Mouse (Mus musculus) heart, adult 11 months (tissue): ENCODE results near the gene Ciz1.

Experiments
- DNase-seq: peaks from one replicate; pipeline ENCODE4 v3.0.0; 2022

Ciz1 gene

DNA sequence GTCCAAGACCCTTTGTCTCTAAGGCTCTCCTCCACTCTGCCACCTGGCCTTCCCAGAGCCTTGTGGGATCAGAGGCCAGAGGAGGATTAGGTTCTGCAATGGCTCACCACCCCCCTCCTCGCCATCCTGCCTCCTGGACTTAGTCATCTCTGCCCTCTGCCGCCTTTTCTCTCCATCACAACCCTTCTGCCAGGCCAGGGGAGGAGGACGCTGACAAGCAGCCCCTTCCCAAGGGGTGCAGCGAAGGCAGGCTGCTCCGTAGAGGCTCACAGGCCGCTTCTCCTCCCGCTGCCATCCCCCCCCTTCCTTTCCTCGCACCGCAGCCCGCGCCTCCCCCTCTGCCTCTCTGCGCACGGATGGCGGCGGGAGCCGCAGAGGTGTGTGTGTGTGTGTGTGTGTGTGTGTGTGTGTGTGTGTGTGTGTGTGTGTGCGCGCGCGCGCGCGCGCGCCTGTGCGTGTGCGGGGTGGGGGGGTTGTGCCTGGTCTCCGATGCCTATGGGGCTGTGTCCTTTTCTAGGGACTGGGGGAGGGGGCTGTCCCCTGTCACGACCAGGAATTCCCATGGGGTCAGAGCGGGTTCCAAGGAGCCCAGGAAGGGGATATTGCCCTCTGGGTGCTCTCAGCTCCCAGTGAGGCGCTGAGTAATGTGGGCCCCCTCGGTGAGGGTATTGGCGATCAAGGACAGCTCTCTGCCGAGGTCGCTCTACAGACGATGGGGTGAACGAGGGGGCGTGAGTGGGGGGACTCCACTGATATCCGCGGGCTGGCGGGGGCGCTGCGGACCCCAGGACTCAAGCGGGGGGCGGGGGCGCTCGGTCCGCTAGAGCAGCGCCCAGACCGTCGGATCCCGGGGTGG is at the start of gene Ciz1:
Ciz1 (plus strand) TSS at position 177 of the 856 bp plus-strand sequence.
- peak; percentile 96 for DNase-seq

GRCm38 (mm10) chr2:32302952-32303351 is 49.2 kb upstream of the Ciz1 start:
- DNase-seq = peak; percentile 90

DNA sequence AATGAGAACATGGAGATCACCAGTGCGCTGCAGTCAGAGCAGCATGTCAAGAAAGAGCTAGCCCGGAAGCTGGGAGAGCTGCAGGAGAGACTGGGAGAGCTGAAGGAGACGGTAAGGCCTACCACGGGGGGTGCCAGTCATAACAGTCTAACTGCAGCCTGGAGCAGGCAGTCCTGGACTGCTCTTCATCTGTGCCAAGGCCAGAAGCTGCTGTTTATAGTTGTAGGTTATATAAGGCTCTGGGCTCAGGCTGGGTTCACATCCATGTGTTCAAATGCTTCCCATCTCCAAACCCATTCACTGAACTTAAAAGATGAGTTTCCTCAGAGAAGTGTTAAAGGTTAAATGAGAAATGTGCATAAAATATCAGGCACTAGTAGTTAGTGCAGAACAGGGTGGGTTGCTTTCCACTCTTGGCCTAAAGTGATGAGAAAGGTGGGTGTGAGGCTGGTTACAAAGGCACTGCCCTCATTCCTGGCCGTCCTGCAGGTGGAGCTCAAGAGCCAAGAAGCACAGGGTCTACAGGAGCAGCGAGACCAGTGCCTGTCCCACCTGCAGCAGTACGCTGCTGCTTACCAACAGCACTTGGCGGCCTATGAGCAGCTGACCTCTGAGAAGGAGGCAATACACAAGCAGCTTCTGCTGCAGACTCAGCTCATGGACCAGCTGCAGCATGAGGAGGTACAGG is 47.8 kb upstream of the Ciz1 start:
- DNase-seq = peak; percentile 87

- DNase-seq = peak; percentile 91
Observed at GRCm38 (mm10) chr2:32305668-32306067, 46.5 kb upstream of the Ciz1 start.

GRCm38 (mm10) chr2:32306176-32306575 is 46.0 kb upstream of the Ciz1 start:
- DNase-seq = peak; percentile 87

GRCm38 (mm10) chr2:32307247-32307798 is 44.8 kb upstream of the Ciz1 start:
- DNase-seq = peak; percentile 89

GRCm38 (mm10) chr2:32307941-32308760 is 44.0 kb upstream of the Ciz1 start:
- peak; percentile 92 for DNase-seq

- DNase-seq = peak; percentile 89
Observed at GRCm38 (mm10) chr2:32308870-32309568, 43.1 kb upstream of the Ciz1 start.

DNA sequence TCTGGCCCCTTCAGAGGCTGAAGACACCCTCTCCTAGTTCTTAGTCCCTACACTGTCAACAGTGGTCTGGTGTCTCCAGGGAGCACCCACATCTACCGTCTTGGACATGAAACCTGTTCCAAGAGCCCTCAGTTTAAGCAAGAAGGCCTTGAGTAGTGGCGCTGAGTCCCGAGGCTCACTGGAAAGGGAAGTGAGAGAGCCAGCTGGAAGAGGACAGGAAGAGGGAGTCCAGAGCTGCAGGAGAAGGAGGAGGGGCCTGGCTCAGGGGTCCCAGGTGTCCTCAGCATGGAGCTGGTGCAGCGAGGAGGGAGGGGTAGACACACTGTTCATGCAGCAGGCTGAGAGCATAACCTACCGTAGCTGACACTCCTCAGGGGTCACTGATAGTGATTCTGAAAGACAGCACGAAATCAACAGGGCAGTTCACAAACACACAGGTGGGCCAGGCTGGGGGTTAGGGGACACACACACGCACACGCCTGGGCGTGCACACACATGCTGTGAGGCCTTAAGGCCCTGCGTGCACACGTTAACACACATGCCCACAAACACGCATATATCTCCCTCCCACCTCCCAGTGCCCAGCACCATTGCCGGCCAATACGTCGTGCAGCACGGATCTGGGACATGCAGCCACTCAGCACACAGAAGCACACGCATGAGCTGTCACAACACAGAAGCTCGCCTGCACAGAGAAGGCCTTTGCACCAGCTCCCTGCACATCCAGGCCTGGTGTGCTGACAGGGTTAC is 41.9 kb upstream of the Ciz1 start:
- DNase-seq = peak; percentile 95

GRCm38 (mm10) chr2:32311443-32312317 is 40.4 kb upstream of the Ciz1 start:
- DNase-seq = peak; percentile 85

- peak; percentile 98 for DNase-seq
Observed at GRCm38 (mm10) chr2:32312318-32312964, 39.7 kb upstream of the Ciz1 start.

DNA sequence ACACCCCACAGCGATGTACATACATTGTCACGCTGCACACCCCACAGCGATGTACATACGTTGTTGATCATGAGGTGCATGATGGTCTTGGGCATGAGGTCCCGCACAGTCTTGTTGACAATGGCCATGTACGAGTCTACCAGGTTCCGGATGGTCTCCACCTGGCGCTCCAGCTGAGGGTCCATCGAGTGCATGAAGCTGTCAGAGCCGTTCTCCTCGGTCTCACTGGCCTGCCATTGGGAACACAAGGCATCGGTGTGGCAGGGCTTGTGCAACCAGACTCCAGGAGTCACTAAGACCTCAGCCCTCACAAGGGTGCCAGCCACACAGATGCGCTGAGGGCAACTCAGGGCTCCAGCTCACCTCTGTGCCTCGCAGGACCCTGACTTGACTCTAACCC is 37.3 kb upstream of the Ciz1 start:
- DNase-seq = peak; percentile 92

- peak; percentile 97 for DNase-seq
Observed at GRCm38 (mm10) chr2:32315751-32316150, 36.4 kb upstream of the Ciz1 start.

DNA sequence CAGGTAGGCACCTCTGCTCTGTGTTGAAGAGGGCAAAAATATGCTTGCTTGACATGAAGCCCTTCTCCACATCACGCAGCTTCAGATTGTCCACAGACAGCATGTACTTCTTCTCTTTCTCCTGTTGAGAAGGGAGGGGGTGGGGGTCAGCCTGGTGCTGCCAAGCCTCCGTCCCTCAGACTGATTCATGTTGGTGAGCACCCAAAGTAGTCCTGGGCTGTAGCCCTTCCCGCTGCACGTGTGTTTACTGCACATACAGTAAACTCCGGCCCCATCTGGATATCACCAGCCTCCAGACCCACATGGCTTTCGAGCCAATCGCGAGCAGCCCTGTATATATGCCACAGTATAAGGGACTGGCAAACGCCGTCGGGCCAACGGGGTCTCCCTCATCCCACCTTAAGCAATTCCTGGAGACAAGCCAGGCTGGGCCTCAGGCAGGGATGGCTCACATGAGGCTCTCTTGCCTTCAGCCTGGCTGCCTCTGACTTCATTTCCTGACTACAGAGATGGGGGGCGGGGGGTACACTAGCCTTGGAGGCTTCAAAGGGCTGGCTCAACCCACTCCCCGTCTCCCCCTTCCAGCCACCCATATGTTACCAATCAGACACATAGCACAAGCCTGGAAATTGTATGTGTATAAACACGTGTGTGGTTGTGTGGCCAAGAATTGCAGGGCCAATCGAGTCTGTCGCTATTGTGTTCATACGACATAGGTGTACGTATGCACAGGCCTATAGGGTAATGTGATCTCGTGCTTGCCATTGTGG is 35.1 kb upstream of the Ciz1 start:
- DNase-seq = peak; percentile 96

DNA sequence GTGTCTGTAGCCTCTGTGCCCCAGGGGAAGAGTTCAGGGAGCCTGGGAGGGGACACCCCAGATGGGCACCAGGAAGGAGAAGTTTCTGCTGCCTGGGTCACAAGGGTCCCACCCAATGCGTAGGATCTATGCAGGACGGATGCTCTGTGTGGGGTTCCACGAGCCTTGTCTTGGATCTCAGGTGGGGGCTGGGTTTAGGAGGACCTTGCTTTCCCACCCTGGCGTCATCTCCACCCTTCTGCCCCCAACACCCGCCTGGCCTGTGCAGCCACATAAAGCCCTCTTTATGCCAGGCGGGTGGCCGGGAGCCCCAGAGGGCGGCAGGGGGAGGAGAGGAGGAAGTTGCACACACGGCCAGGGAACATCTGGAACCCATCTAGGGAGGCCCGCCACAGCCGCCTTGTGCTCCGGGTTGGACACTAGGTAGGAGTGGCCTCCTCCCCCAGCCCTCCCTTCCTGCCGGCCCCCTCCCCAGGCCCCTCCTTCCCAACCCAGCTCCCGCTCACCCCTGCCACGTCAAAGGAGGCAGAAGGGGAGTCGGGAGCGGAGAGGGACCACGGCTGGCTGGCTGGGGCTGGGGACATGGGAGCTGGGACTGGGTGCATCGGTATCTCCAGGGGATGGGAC is 34.2 kb upstream of the Ciz1 start:
- peak; percentile 99 for DNase-seq

- DNase-seq = no peak
Observed at GRCm38 (mm10) chr2:32318709-32319585, 33.2 kb upstream of the Ciz1 start.
